Mouse (Mus musculus): Measurements from ENCODE around the gene Gpc2. TPM values are rescaled to one million over a fixed set of nuclear protein-coding genes. Genes with fewer than 3 reads are reported as not detected.

The Gpc2 gene
- polyA plus RNA-seq, 1 experiment: 8.4 TPM

DNA sequence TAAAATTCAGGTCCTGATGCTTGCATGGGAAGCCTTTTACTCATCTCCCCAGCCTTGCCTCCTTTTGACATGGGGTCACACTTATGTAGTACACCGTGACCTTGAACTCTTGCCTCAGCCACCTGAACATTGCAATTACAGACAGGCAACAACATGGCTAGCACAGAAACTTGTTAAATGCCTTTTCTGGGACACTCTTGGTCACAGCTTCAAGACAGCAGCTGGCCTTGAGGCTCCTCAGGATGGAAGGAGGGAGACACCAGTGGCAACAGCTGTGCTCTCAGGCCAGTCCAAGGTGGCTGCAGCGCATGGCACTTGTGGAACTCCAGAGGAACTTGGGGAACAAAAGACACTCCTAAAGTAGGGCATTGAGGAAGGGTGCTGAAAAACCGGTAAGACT is 12.7 kb downstream of the Gpc2 start:
- TF ChIP-seq POLR2A (IDR thresholded peaks at IDR 0.05; ENCODE audit: borderline replicate concordance, control insufficient read depth, low read depth, low read length) (no peak), CTCF (IDR thresholded peaks at IDR 0.05; ENCODE audit: control insufficient read depth, insufficient read depth, low read length) (no peak)
- Histone ChIP-seq H3K27ac (ENCODE audit: control insufficient read depth, insufficient read depth, low read depth, low read length, poor library complexity) (no peak overlapping the region), H3K4me3 (replicated peaks; ENCODE audit: control insufficient read depth, low read depth, low read length) (no peak overlapping the region), H3K4me1 (ENCODE audit: control insufficient read depth, insufficient read depth, low read length) (peaks cover 2% of the 10 kb centered on the region; the same call in 1 of the 2 replicates)
- WGBS: 86% methylated on average over 3 of the region's 3 CpGs

- H3K4me3 ChIP-seq (replicated peaks; ENCODE audit: control insufficient read depth, low read depth, low read length): no peak overlapping the region
- TF ChIP-seq POLR2A (IDR thresholded peaks at IDR 0.05; ENCODE audit: borderline replicate concordance, control insufficient read depth, low read depth, low read length): no peak
- TF ChIP-seq CTCF (IDR thresholded peaks at IDR 0.05; ENCODE audit: control insufficient read depth, insufficient read depth, low read length): no peak
- H3K27ac ChIP-seq (ENCODE audit: control insufficient read depth, insufficient read depth, low read depth, low read length, poor library complexity): no peak overlapping the region
- 96% methylated on average over 4 of the region's 4 CpGs for WGBS
- H3K4me1 ChIP-seq (ENCODE audit: control insufficient read depth, insufficient read depth, low read length): peaks cover 7% of the 10 kb centered on the region
Observed at GRCm38 (mm10) chr5:138265712-138266111, 14.1 kb downstream of the Gpc2 start.

DNA sequence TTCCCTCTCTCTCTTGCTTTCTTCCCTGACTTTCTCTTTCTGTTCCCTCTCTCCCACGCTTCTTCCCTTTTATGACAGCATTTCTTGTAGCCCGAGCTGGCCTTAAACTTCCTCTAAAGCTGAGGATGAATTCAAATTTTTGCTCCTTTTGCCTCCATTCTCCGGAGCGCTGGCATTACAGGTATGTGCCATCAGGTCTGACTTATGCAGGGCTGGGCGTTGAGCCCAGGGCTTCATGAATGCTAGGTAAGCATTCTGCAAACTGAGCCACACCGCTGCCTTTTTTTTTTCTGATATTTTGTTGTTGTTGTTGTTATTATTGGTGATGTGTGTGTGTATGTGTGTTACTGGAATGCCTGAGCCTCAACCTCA is 15.6 kb downstream of the Gpc2 start:
- H3K27ac ChIP-seq (ENCODE audit: control insufficient read depth, insufficient read depth, low read depth, low read length, poor library complexity): peak overlapping the region; percentile 70

DNA sequence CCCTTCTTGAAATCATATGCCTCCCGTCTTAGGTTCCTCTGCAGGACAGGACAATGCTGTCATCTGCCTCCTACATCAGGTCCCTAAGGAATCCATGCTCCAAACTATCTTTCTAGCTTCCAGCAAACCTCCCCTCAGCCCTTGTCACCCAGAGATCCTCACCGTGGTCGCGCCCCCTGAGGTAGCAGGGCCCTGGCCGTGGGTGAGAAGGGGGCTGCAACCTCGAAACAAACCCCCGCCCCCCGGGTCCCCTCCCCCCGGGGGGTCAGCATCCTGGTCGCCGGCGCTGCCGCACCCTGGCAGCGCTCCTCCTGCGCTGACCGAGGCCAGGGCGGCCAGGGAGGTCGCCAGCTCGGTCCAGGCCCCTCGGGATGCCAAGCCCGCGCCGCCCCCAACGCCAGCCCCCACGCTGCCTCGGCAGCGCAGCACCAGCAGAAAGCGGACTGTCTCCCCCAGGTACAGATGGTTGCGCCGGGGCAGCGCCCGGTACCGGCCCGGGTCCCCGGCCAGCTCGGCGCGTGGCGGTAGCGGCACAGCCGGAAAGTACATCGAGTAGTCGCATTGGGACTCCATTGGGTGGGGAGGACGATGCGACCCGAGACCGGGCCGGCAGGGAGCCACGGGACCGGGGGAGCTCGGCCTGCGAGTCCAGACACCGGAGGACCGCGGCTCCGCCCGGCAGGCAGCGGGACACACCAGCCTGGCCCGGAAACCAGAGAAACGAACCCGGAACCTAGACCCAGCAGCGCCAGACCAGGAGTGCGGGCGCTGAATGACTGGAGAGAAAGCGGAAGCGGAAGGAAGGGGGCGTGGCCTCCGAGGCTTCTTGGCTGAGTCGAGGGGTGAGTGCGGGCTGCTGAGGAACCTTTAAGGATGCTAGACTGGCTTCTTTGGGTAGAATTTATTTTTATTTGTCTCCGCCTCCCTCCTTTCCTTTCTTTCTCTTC is 16.3 kb downstream of the Gpc2 start, which contains the start of gene BC037034:
TSS of gene BC037034 (minus strand) at position 774 of the 947 bp plus-strand sequence.
- TF ChIP-seq POLR2A (IDR thresholded peaks at IDR 0.05; ENCODE audit: borderline replicate concordance, control insufficient read depth, low read depth, low read length) (peak; percentile 92; the same call in 1 of the 2 replicates), CTCF (IDR thresholded peaks at IDR 0.05; ENCODE audit: control insufficient read depth, insufficient read depth, low read length) (no peak)
- Histone ChIP-seq H3K27ac (ENCODE audit: control insufficient read depth, insufficient read depth, low read depth, low read length, poor library complexity) (peak within 1 kb of the TSS; percentile 97), H3K4me3 (replicated peaks; ENCODE audit: control insufficient read depth, low read depth, low read length) (peak within 1 kb of the TSS; percentile 87), H3K4me1 (ENCODE audit: control insufficient read depth, insufficient read depth, low read length) (peaks cover 7% of the 10 kb centered on the region)
- WGBS: under 1% methylated on average over 71 of the region's 71 CpGs

More for the DNA sequence above, 15.6 kb downstream of the Gpc2 start:
- TF ChIP-seq CTCF (IDR thresholded peaks at IDR 0.05; ENCODE audit: control insufficient read depth, insufficient read depth, low read length) (no peak), POLR2A (IDR thresholded peaks at IDR 0.05; ENCODE audit: borderline replicate concordance, control insufficient read depth, low read depth, low read length) (no peak)
- WGBS: 5% methylated on average over 6 of the region's 6 CpGs
- Histone ChIP-seq H3K4me3 (replicated peaks; ENCODE audit: control insufficient read depth, low read depth, low read length) (peak overlapping the region; percentile 87), H3K4me1 (ENCODE audit: control insufficient read depth, insufficient read depth, low read length) (peaks cover 7% of the 10 kb centered on the region)

DNA sequence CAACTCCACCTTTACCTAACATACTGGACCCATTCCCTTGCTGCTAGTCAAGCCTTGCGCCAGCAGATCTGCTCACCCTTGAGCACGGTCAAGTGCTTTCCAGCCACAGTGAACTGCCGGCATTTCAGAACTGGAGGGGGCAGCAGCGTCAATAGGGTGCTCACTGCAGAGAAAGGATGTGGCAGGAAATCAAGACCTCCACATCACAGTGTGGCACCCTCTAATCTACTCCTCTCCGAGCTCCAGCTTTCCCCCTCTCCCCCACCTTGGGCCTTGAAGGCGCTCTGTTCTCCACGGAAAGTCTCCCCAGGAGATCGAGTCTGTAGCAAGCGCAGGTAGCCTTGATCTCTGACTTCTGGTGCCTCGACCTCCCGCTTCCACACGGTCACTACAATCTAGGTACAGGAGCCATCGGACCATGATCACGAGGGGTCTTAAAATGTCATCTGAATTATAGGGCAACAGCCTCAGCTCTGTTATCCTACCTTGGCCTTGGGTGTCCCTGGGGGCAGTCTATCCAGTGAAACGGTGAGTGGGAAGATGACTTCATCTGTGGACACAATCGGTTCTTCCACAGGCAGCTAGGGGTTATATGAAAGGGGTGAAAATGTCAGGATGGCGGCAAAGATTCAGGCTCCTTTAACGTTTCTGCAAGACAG is 17.1 kb downstream of the Gpc2 start:
- H3K27ac ChIP-seq (ENCODE audit: control insufficient read depth, insufficient read depth, low read depth, low read length, poor library complexity): peak overlapping the region; percentile 97
- peak overlapping the region; percentile 87 for H3K4me3 ChIP-seq (replicated peaks; ENCODE audit: control insufficient read depth, low read depth, low read length)
- no peak for TF ChIP-seq CTCF (IDR thresholded peaks at IDR 0.05; ENCODE audit: control insufficient read depth, insufficient read depth, low read length)
- TF ChIP-seq POLR2A (IDR thresholded peaks at IDR 0.05; ENCODE audit: borderline replicate concordance, control insufficient read depth, low read depth, low read length): no peak
- H3K4me1 ChIP-seq (ENCODE audit: control insufficient read depth, insufficient read depth, low read length): peaks cover 7% of the 10 kb centered on the region
- WGBS: 21% methylated on average over 18 of the region's 18 CpGs

DNA sequence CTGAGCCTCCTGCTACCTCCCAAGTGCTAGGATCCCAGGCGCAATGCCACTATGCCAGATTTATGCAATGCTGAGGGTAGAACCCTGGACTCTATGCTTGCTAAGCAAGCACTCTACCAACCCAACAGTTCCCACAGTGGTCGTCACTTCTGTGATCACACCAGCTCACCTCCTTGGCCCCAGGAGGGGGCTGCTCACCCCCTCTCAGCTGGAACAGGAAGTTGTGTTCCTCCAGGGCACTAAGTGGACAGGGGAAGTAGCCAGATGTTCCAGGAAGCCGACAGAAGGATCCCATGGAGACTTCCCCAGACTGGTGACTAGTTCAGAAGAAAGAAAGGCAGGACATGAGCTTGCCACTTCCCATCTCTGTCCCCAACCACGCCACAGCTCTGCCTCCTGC is 17.8 kb downstream of the Gpc2 start:
- Histone ChIP-seq H3K4me1 (ENCODE audit: control insufficient read depth, insufficient read depth, low read length) (peaks cover 10% of the 10 kb centered on the region), H3K27ac (ENCODE audit: control insufficient read depth, insufficient read depth, low read depth, low read length, poor library complexity) (peak overlapping the region; percentile 97), H3K4me3 (replicated peaks; ENCODE audit: control insufficient read depth, low read depth, low read length) (peak overlapping the region; percentile 87)
- 18% methylated on average over 4 of the region's 4 CpGs for WGBS
- TF ChIP-seq CTCF (IDR thresholded peaks at IDR 0.05; ENCODE audit: control insufficient read depth, insufficient read depth, low read length): no peak
- TF ChIP-seq POLR2A (IDR thresholded peaks at IDR 0.05; ENCODE audit: borderline replicate concordance, control insufficient read depth, low read depth, low read length): no peak

DNA sequence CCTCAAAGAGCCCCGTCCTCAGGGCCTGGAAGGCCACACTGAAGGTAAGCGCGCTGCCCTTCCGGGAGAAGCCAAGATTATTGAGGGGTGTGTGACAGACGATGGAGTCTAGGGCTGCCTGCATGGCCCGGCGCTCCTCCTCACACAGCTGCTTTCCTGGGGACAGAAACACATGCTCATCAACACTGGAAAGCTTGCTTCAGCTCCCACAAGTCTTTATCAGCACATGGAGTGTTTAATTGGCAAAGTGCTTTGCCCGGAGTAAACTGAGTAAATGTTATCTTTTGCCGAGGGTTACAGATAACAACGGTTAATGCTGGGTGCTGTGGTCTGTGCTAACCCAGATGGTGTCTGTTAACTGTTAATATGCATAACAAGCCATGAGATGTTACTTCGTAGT is 19.0 kb downstream of the Gpc2 start:
- Histone ChIP-seq H3K27ac (ENCODE audit: control insufficient read depth, insufficient read depth, low read depth, low read length, poor library complexity) (peak overlapping the region; percentile 31; the same call in 1 of the 2 replicates), H3K4me1 (ENCODE audit: control insufficient read depth, insufficient read depth, low read length) (peaks cover 11% of the 10 kb centered on the region), H3K4me3 (replicated peaks; ENCODE audit: control insufficient read depth, low read depth, low read length) (peak overlapping the region; percentile 25)
- 49% methylated on average over 11 of the region's 11 CpGs for WGBS
- no peak for TF ChIP-seq CTCF (IDR thresholded peaks at IDR 0.05; ENCODE audit: control insufficient read depth, insufficient read depth, low read length)
- no peak for TF ChIP-seq POLR2A (IDR thresholded peaks at IDR 0.05; ENCODE audit: borderline replicate concordance, control insufficient read depth, low read depth, low read length)

GRCm38 (mm10) chr5:138260051-138260450 is 19.8 kb downstream of the Gpc2 start:
- WGBS: 59% methylated on average over 10 of the region's 10 CpGs
- Histone ChIP-seq H3K27ac (ENCODE audit: control insufficient read depth, insufficient read depth, low read depth, low read length, poor library complexity) (0 out of 2 replicates have a peak overlapping the region, but pooled peaks have one; percentile 0), H3K4me3 (replicated peaks; ENCODE audit: control insufficient read depth, low read depth, low read length) (peak overlapping the region; percentile 0), H3K4me1 (ENCODE audit: control insufficient read depth, insufficient read depth, low read length) (peaks cover 11% of the 10 kb centered on the region)
- TF ChIP-seq POLR2A (IDR thresholded peaks at IDR 0.05; ENCODE audit: borderline replicate concordance, control insufficient read depth, low read depth, low read length): no peak
- TF ChIP-seq CTCF (IDR thresholded peaks at IDR 0.05; ENCODE audit: control insufficient read depth, insufficient read depth, low read length): no peak

Measured in bone marrow, adult 2 months (tissue).